Mouse (Mus musculus) ovary, adult 2 months (tissue): ENCODE data around the gene Surf6. TPM values are rescaled to one million over a fixed set of nuclear protein-coding genes. Genes with fewer than 3 reads are reported as not detected.

Experiments
- polyA plus RNA-seq: library from polyadenylated mRNA; depleted of rRNA; stranded (reverse); fragments of >200 nt; gene quantifications from 2 replicates; pipeline ENCODE4 v1.2.3, GENCODE M21; 2012; rRNA removed

Gene Surf6
- polyA plus RNA-seq: 11.4 and 13.5 TPM in 2 replicates

DNA sequence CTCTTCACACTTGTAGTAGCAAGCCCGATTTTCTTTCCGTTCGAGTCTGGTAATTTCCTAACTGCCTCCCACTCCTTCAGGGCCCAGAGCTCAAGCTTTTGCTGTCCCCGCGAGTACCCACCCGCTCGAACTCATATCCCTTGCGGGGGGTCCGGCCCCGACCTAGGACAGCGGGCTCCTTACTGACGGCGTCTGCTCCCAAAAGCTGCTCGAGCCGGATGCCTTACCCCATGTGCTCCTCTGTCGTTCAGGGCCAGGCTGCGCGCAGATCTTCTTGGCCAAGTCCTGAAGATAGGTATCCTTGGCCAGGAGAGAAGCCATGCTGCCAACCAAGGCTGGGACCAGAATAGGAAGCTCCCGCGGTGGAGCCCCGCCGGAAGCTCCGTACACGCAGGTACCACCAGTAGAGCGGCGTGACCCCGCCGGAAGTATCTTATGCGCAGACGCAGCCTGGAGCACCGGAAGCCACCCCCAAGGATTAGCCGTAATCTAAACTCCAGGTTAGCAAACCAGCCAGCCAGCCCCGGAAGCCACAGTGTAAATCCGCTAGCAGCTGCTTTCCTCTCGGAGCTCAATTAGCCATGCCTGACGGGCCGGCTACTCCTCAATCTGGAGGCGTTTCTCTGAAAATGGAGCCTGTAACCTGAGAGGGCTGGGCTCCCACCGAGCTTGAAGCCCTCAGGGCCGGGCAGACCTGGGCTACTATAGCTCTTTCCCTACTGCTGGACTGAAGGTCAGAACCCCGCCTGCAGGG is at the start of gene Surf6:
Gene Surf6 (minus strand): TSS at position 413 of the 754 bp plus-strand sequence.

DNA sequence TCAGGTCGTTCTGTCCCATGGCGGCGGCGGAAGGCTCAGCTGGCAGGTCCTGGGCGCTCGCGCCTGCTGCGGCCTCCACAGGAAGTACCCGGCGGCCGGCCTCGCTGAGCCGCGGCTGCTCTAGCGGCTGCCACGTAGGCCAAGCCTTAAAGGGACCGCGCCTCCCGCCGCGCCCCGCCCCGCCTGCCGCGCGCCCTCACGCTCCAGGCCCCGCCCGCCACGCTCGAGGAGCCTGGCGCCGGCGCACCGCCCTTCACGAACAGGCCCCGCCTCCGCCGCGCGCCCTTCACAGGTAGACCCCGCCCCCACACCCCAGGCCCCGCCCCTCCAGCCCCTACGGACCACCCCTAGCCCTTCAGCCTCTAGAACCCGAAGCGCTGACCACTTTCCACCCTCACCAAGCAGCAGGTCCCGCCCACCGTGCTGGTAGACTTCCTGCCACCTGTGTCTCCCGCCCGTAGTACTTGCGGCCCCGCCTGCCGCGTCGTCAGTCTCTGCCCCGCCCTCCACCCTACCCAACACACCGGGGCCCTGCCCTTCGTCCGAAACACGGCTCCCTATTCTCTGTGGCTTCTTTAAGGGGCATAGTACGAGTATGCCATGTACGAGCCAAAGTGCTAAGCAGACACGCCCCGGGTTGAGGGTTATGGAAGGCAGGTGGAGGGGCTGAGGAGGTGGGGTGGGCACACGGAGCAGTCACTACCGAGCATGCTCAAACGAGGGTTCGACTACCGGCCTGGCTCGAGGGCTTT is 30.8 kb upstream of the Surf6 start, which contains the start of the genes Surf4 and Stkld1:
Gene Surf4 (minus strand): TSS at position 625 of the 752 bp plus-strand sequence.
Gene Stkld1 (plus strand): TSS at position 744 of the 752 bp plus-strand sequence.

DNA sequence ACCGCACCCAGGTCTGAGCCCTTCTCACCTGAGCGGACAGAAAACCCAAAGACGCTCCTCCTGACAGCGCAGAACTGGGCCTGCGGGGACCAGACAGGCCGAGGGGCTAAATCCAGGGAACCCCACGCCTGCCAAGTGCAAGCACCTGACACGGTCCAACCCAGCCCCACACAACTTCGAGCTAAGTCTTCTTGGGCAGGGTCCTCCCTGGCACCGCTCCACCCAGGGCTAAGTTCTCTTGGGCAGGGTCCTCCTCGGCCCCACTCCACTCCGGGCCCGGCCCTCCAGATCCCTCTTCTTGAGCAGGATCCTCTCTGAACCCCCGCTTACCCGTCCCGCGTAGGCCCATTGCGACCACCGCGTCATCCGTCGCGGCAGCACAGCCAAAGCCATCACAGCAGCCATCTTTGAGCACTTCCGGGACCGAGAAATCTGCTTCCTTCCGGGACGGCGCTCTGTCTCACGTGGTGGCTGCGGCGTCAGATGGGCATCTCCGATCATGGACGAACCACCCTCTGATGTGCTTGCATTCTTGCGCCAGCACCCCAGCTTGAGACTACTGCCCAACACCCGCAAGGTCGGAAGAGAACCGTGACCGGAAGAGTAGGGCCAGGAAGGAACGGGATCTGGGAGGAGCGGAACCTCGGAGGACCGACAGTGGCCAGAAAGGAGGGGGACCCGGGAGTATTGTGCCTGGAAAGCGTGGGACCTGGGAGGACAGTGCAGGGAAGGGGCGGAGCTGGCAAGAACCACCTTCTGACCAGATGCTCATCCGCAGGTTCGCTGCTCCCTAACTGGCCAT is 13.4 kb upstream of the Surf6 start, which contains the start of the genes Surf2 and Surf1:
Gene Surf2 (plus strand): TSS at position 441 of the 802 bp plus-strand sequence.
Gene Surf1 (minus strand): TSS at position 604 of the 802 bp plus-strand sequence.

DNA sequence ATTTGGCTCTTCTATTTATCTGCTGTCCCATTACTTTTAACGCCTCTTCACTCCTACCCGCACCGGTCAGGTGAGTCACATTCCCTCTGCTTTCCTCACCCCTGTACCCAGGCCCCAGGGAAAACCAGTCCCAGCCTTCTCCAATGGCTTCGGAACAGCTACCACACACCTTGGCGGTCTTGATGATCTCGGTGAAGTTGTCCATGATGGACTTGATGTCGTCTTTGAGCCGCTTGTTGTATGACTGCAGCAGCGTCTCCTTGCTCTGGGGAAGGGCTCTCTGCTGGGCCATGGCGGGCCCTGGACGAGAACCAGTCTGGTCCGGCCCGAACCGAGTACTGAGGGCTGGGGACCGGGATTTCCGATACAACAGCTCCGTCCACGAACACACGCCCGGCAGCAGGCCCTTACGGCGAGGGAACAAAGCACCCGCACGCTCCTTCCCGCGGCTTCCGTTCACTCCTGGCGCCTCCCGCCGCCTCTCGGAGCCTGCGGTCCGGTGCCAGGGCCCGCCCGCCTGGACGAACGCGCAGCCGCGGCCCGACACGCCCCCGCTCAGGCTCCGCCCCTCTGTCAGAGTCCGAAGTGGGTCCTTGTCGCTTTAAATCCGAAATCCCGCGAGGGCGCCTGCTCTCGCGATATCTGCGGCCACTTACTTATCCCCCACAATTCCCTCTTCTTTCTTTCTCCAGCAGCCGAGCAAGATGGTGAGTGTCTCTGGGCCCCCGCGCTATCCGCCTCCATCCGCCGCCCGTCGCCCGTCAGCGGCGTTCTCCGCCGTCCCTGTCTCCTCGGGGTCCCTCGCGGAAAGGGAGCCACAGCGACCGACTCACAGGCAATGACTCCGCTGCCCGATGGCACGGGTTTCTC is 7.7 kb upstream of the Surf6 start, which contains the start of the genes Med22 and Rpl7a:
Gene Med22 (minus strand): TSS at position 554 of the 870 bp plus-strand sequence.
Gene Rpl7a (plus strand): TSS at position 641 of the 870 bp plus-strand sequence.

DNA sequence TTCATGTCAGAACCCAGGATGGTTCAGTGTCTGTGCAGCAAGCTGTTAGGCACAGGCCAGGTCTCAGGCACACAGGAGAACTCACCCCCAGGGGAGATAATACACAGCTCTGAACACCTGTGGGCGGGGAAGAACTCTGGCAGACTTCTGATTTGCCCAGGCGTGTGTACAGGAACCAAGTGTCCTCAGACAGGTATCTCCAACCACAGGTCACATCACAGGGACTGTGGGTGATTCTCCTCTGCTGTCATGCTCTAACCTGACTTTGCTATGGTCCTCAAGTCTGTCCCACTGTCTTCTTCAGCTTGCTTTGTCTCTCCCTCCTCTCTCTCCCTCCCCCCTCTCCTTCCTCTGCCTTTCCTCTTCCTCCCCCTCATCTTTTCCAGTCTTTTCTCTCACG is 37.8 kb downstream of the Surf6 start, which contains the start of gene Abo:
Gene Abo (minus strand): TSS at position 101 of the 400 bp plus-strand sequence.

Other genes with a start within 250 kb of the Surf6 start
- not detected in 2 replicates for gene Lcn4, start 231.6 kb downstream of the Surf6 start, polyA plus RNA-seq
- 0.12 TPM in 1 of 2 replicates, not detected in the other for gene Abo, start 37.9 kb downstream of the Surf6 start, polyA plus RNA-seq
- 55.5 and 58.6 TPM in 2 replicates for gene Med22, start 7.8 kb upstream of the Surf6 start, polyA plus RNA-seq
- 1,025 and 1,306 TPM in 2 replicates for gene Rpl7a, start 7.9 kb upstream of the Surf6 start, polyA plus RNA-seq
- 26.4 and 40.6 TPM in 2 replicates for gene Surf2, start 13.5 kb upstream of the Surf6 start, polyA plus RNA-seq
- 45.5 and 54.3 TPM in 2 replicates for gene Surf1, start 13.7 kb upstream of the Surf6 start, polyA plus RNA-seq
- gene Surf4, start 31.0 kb upstream of the Surf6 start, polyA plus RNA-seq: 519 and 534 TPM in 2 replicates
- 0.26 and 0.33 TPM in 2 replicates for gene Stkld1, start 31.2 kb upstream of the Surf6 start, polyA plus RNA-seq
- 22.0 and 24.6 TPM in 2 replicates for gene Rexo4, start 61.5 kb upstream of the Surf6 start, polyA plus RNA-seq
- gene Adamts13, start 70.5 kb upstream of the Surf6 start, polyA plus RNA-seq: 0.08 and 0.10 TPM in 2 replicates
- gene Cacfd1, start 107.0 kb upstream of the Surf6 start, polyA plus RNA-seq: 76.5 and 99.4 TPM in 2 replicates
- gene Slc2a6, start 125.1 kb upstream of the Surf6 start, polyA plus RNA-seq: 3.9 and 4.7 TPM in 2 replicates
- 0.51 and 1.6 TPM in 2 replicates for gene Mymk, start 169.3 kb upstream of the Surf6 start, polyA plus RNA-seq
- 27.4 and 28.0 TPM in 2 replicates for gene Adamtsl2, start 176.5 kb upstream of the Surf6 start, polyA plus RNA-seq
- 0.17 and 0.43 TPM in 2 replicates for gene Fam163b, start 239.6 kb upstream of the Surf6 start, polyA plus RNA-seq